Mouse (Mus musculus) heart, adult 2 months (tissue): Measurements from ENCODE around the gene Sema4a.

Experiments used
- CTCF ChIP-seq: fragments of 200-600 bp; IDR thresholded peaks from 2 replicates; pipeline ENCODE4 v1.8.1; 2022; ENCODE audit warnings: antibody characterized with exemption, mild to moderate bottlenecking, moderate library complexity
- EP300 ChIP-seq: fragments of 200-500 bp; IDR thresholded peaks from 2 replicates; pipeline ENCODE4 v1.6.1; 2011; ENCODE audit warnings: low read depth, low read length, control low read depth; ENCODE audit not compliant: insufficient read depth
- POLR2A ChIP-seq: fragments of 200-500 bp; IDR thresholded peaks from 2 replicates; pipeline ENCODE4 v1.6.1; 2011; ENCODE audit warnings: mild to moderate bottlenecking, low read depth, low read length, control low read depth; ENCODE audit not compliant: insufficient read depth

DNA sequence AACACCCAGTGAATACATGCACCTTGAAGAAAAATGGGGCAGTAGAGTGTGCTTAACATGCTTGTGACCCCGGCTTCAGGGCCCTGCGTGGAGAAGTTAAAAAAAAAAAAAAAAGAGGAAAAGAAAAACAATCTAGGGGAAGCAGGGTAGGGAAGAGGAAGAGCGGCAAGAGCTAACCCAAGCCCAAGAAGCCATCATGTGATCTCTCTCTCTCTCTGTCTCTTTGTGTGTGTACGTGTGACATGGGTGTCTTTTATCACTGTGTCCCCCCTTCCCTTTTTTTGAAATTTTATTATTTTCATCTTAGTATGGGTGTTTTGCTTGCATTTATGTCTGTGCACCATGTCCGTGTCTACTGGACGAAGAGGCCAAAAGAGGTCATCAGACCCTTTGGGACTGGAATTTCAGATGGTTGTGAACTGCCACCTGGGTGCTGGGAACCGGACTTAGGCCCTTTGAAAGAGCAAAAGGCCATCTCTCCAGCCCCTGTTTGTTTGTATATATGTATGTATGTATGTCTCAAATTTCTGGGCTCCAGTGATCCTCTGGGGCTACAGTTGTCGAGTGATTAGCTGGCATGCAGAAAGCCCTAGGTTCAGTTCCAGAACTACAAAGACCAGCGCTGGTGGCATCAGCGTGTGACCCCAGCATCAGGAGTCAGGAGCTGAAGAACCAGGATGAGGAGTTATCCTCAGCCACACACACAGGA is 57.3 kb downstream of the Sema4a start:
- TF ChIP-seq CTCF (no peak), POLR2A (no peak), EP300 (no peak)
